Mouse (Mus musculus): Measurements from ENCODE around the gene Morc1. TPM values are rescaled to one million over a fixed set of nuclear protein-coding genes. Genes with fewer than 3 reads are reported as not detected.

The Morc1 gene
- polyA plus RNA-seq, 1 experiment: not detected

DNA sequence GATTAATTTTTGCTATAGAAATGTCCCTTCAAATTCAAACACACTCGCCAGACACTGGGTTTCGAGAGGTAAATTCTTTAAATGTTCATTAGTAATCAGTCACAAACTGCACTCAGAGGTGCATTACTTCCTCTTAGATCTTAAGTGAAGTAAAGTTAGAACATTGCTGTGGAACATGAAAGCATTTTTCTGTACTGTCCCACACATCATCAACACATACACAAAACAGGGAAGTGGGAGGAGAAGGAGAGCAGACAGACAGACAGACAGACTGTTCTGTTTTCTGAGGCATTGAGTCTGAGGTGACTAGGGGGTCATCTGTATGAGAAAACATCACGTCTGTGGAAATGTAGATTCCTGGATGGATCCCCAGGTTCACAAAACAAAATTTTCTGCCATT is 143.5 kb downstream of the Morc1 start:
- DNase-seq: no peak
- no peaks in the 10 kb centered on the region for H3K4me1 ChIP-seq (ENCODE audit: control insufficient read depth, insufficient read depth, low read length)
- H3K27ac ChIP-seq (ENCODE audit: insufficient read depth, low read length): no peak overlapping the region
- H3K4me3 ChIP-seq (replicated peaks; ENCODE audit: insufficient read depth, low read depth, low read length): no peak overlapping the region
- no peaks in the 10 kb centered on the region for H3K27me3 ChIP-seq (ENCODE audit: control insufficient read depth, insufficient read depth, low read length)
- TF ChIP-seq POLR2A (IDR thresholded peaks at IDR 0.05; ENCODE audit: borderline replicate concordance, insufficient read depth, low read length) (no peak), CTCF (IDR thresholded peaks at IDR 0.05; ENCODE audit: borderline replicate concordance, insufficient read depth, low read depth, low read length) (no peak)
- WGBS: 92% methylated on average over 3 of the region's 3 CpGs

- Histone ChIP-seq H3K27ac (ENCODE audit: insufficient read depth, low read length) (no peak overlapping the region), H3K4me3 (replicated peaks; ENCODE audit: insufficient read depth, low read depth, low read length) (no peak overlapping the region), H3K27me3 (ENCODE audit: control insufficient read depth, insufficient read depth, low read length) (no peaks in the 10 kb centered on the region), H3K4me1 (ENCODE audit: control insufficient read depth, insufficient read depth, low read length) (no peaks in the 10 kb centered on the region)
- DNase-seq: no peak
- WGBS: 78% methylated on average over 6 of the region's 6 CpGs
- no peak for TF ChIP-seq POLR2A (IDR thresholded peaks at IDR 0.05; ENCODE audit: borderline replicate concordance, insufficient read depth, low read length)
- no peak for TF ChIP-seq CTCF (IDR thresholded peaks at IDR 0.05; ENCODE audit: borderline replicate concordance, insufficient read depth, low read depth, low read length)
Observed at GRCm38 (mm10) chr16:48585369-48585768, 154.3 kb downstream of the Morc1 start.

DNA sequence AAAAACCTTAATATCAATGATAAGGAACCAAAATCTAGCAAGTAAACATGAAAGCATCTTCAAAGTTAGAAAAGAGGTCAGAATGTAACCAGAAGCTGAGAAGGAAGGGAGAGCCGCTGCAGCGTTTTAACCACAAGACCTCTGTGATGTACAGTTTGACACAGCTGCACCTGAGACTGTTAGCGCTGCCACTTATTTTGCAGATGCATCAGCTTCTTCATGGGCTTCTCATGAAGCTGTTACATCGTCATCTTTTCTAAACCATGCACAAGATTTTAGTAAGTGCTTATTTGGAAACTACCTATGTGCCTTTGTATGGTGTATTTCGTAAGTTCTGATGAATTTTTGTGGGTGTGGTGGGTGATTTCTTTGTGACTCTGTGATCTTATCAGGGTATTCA is 163.4 kb downstream of the Morc1 start:
- Histone ChIP-seq H3K27me3 (ENCODE audit: control insufficient read depth, insufficient read depth, low read length) (no peaks in the 10 kb centered on the region), H3K4me3 (replicated peaks; ENCODE audit: insufficient read depth, low read depth, low read length) (no peak overlapping the region), H3K4me1 (ENCODE audit: control insufficient read depth, insufficient read depth, low read length) (no peaks in the 10 kb centered on the region), H3K27ac (ENCODE audit: insufficient read depth, low read length) (no peak overlapping the region)
- TF ChIP-seq CTCF (IDR thresholded peaks at IDR 0.05; ENCODE audit: borderline replicate concordance, insufficient read depth, low read depth, low read length) (no peak), POLR2A (IDR thresholded peaks at IDR 0.05; ENCODE audit: borderline replicate concordance, insufficient read depth, low read length) (no peak)
- WGBS: 90% methylated on average over 5 of the region's 5 CpGs
- DNase-seq: no peak

- no peaks in the 10 kb centered on the region for H3K27me3 ChIP-seq (ENCODE audit: control insufficient read depth, insufficient read depth, low read length)
- no peak for DNase-seq
- TF ChIP-seq CTCF (IDR thresholded peaks at IDR 0.05; ENCODE audit: borderline replicate concordance, insufficient read depth, low read depth, low read length) (no peak), POLR2A (IDR thresholded peaks at IDR 0.05; ENCODE audit: borderline replicate concordance, insufficient read depth, low read length) (no peak)
- 37% methylated on average over 1 of the region's 1 CpGs for WGBS
- no peak overlapping the region for H3K4me3 ChIP-seq (replicated peaks; ENCODE audit: insufficient read depth, low read depth, low read length)
- no peak overlapping the region for H3K27ac ChIP-seq (ENCODE audit: insufficient read depth, low read length)
- no peaks in the 10 kb centered on the region for H3K4me1 ChIP-seq (ENCODE audit: control insufficient read depth, insufficient read depth, low read length)
Observed at GRCm38 (mm10) chr16:48595216-48595615, 164.2 kb downstream of the Morc1 start.

GRCm38 (mm10) chr16:48603735-48604211 is 172.7 kb downstream of the Morc1 start:
- Histone ChIP-seq H3K27me3 (ENCODE audit: control insufficient read depth, insufficient read depth, low read length) (no peaks in the 10 kb centered on the region), H3K27ac (ENCODE audit: insufficient read depth, low read length) (no peak overlapping the region), H3K4me3 (replicated peaks; ENCODE audit: insufficient read depth, low read depth, low read length) (no peak overlapping the region), H3K4me1 (ENCODE audit: control insufficient read depth, insufficient read depth, low read length) (no peaks in the 10 kb centered on the region)
- DNase-seq: no peak
- 85% methylated on average over 2 of the region's 2 CpGs for WGBS
- TF ChIP-seq POLR2A (IDR thresholded peaks at IDR 0.05; ENCODE audit: borderline replicate concordance, insufficient read depth, low read length) (no peak), CTCF (IDR thresholded peaks at IDR 0.05; ENCODE audit: borderline replicate concordance, insufficient read depth, low read depth, low read length) (no peak)

DNA sequence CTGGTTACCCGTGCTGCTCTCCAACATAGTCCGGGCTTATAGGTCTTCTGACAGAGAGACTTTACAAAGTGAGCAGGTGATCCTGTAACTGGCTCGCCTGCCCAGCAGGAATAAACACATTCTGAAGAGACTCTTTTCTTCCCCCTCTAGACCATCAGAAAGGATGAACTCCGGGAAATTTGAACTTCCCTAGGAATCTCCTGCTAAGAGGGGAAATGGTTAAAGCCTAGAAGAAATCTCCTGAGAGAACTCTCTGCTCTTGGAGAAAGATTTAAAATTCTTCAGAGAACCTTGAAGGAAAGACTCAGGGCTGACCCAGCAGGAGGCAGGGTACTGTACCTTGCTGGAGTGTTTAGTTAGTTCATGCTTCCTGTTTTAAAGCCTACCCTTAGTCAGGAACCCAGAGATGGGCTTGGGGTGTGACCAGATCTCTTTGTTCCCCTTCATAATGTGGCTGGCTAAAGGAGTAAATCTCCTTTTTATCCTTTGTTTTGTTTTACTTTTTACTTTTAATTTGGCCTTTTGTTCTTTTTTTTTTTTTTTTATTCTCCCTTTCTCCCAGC is 175.5 kb downstream of the Morc1 start:
- DNase-seq: no peak
- TF ChIP-seq POLR2A (IDR thresholded peaks at IDR 0.05; ENCODE audit: borderline replicate concordance, insufficient read depth, low read length): no peak
- no peak for TF ChIP-seq CTCF (IDR thresholded peaks at IDR 0.05; ENCODE audit: borderline replicate concordance, insufficient read depth, low read depth, low read length)
- WGBS: 56% methylated on average over 4 of the region's 4 CpGs
- no peak overlapping the region for H3K27ac ChIP-seq (ENCODE audit: insufficient read depth, low read length)
- H3K4me1 ChIP-seq (ENCODE audit: control insufficient read depth, insufficient read depth, low read length): no peaks in the 10 kb centered on the region
- H3K27me3 ChIP-seq (ENCODE audit: control insufficient read depth, insufficient read depth, low read length): no peaks in the 10 kb centered on the region
- no peak overlapping the region for H3K4me3 ChIP-seq (replicated peaks; ENCODE audit: insufficient read depth, low read depth, low read length)

DNA sequence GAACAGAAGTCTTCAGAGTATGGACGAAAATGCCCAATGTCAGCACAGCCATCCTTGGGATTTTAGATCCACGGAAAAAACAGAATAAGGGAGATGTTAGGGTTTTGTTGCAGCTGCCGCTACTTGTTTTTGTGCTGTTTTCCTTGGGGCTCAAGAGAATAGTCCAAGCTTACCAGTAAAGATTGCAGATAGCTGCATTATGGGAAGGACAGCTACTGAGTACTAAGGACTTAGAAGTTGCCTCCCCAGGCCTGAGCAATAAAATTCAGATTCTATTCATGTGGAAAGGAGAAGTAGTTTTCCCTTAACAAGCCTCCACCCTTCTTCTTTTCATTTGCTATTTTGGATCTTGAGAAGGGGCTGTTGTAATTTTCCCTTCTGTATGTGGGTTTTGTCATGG is 177.2 kb downstream of the Morc1 start:
- 96% methylated on average over 3 of the region's 3 CpGs for WGBS
- TF ChIP-seq POLR2A (IDR thresholded peaks at IDR 0.05; ENCODE audit: borderline replicate concordance, insufficient read depth, low read length): no peak
- TF ChIP-seq CTCF (IDR thresholded peaks at IDR 0.05; ENCODE audit: borderline replicate concordance, insufficient read depth, low read depth, low read length): no peak

DNA sequence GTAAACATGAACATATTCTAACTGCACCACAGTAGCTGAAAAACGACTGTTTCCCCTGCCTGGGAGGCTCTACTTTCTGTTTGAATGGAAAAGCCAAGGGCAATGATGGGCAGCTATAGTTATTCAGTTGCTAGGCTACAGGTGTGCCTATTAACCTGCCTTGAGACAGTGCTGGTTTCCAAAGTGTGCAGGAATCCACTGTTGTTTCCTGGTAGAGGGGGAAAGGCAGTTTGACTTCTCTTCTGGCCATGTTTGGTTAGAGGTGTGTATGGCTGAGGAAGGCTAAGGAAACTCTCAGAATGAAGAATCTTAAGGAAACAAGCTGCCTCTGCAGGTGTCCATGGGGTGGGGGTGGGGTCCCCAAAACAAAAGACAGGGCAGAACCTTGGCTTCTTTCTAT is 179.8 kb downstream of the Morc1 start:
- no peak overlapping the region for H3K4me3 ChIP-seq (replicated peaks; ENCODE audit: insufficient read depth, low read depth, low read length)
- H3K27me3 ChIP-seq (ENCODE audit: control insufficient read depth, insufficient read depth, low read length): no peaks in the 10 kb centered on the region
- DNase-seq: no peak
- H3K4me1 ChIP-seq (ENCODE audit: control insufficient read depth, insufficient read depth, low read length): no peaks in the 10 kb centered on the region
- H3K27ac ChIP-seq (ENCODE audit: insufficient read depth, low read length): no peak overlapping the region
- WGBS: 62% methylated on average over 1 of the region's 1 CpGs
- TF ChIP-seq CTCF (IDR thresholded peaks at IDR 0.05; ENCODE audit: borderline replicate concordance, insufficient read depth, low read depth, low read length) (no peak), POLR2A (IDR thresholded peaks at IDR 0.05; ENCODE audit: borderline replicate concordance, insufficient read depth, low read length) (no peak)

More for the DNA sequence above, 177.2 kb downstream of the Morc1 start:
- Histone ChIP-seq H3K4me1 (ENCODE audit: control insufficient read depth, insufficient read depth, low read length) (no peaks in the 10 kb centered on the region), H3K27me3 (ENCODE audit: control insufficient read depth, insufficient read depth, low read length) (no peaks in the 10 kb centered on the region), H3K27ac (ENCODE audit: insufficient read depth, low read length) (no peak overlapping the region), H3K4me3 (replicated peaks; ENCODE audit: insufficient read depth, low read depth, low read length) (no peak overlapping the region)
- no peak for DNase-seq
